Mouse (Mus musculus): Measurements from ENCODE around the gene Spint2. TPM values are rescaled to one million over a fixed set of nuclear protein-coding genes. Genes with fewer than 3 reads are reported as not detected.

Spint2 gene
- total RNA-seq, 1 experiment from 2014 or later, result 2.6 TPM

- ATAC-seq (replicated peaks; ENCODE audit: insufficient number of reproducible peaks, low FRiP score, low TSS enrichment, poor library complexity, severe bottlenecking), result no peak
Observed at GRCm38 (mm10) chr7:29288079-29288478, 6.4 kb upstream of the Spint2 start.

GRCm38 (mm10) chr7:29287481-29287880 is 5.8 kb upstream of the Spint2 start:
- no peak for ATAC-seq (replicated peaks; ENCODE audit: insufficient number of reproducible peaks, low FRiP score, low TSS enrichment, poor library complexity, severe bottlenecking)

GRCm38 (mm10) chr7:29284523-29284922 is 2.8 kb upstream of the Spint2 start:
- ATAC-seq (replicated peaks; ENCODE audit: insufficient number of reproducible peaks, low FRiP score, low TSS enrichment, poor library complexity, severe bottlenecking), result no peak

GRCm38 (mm10) chr7:29283876-29284275 is 2.2 kb upstream of the Spint2 start:
- ATAC-seq (replicated peaks; ENCODE audit: insufficient number of reproducible peaks, low FRiP score, low TSS enrichment, poor library complexity, severe bottlenecking), result no peak

- ATAC-seq (replicated peaks; ENCODE audit: insufficient number of reproducible peaks, low FRiP score, low TSS enrichment, poor library complexity, severe bottlenecking), result 0 out of 2 replicates have a peak, but pooled peaks have one; percentile 37
Observed at GRCm38 (mm10) chr7:29282074-29282554, 402 bp upstream of the Spint2 start.

DNA sequence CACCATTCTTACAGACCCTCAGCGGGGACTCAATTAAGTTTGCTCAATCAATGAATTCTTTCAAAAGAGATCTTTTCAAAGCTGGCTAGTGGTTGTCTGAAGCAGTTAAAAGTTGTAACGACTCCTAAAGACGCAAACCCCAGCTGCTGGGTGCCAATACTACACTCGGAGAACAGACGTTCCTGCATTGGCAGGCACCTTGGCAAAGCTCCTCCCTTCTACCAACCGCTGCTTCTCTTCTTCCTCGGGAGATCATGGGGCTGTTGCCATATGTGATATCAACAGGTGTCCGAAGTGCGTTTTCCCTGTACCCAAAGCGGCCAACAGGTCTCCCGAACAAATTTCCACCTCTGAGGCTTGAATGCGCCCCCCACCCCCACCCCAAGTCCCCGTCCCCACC is 911 bp downstream of the Spint2 start:
- no peak for ATAC-seq (replicated peaks; ENCODE audit: insufficient number of reproducible peaks, low FRiP score, low TSS enrichment, poor library complexity, severe bottlenecking)

- no peak for ATAC-seq (replicated peaks; ENCODE audit: insufficient number of reproducible peaks, low FRiP score, low TSS enrichment, poor library complexity, severe bottlenecking)
Observed at GRCm38 (mm10) chr7:29279924-29280323, 1.8 kb downstream of the Spint2 start.

DNA sequence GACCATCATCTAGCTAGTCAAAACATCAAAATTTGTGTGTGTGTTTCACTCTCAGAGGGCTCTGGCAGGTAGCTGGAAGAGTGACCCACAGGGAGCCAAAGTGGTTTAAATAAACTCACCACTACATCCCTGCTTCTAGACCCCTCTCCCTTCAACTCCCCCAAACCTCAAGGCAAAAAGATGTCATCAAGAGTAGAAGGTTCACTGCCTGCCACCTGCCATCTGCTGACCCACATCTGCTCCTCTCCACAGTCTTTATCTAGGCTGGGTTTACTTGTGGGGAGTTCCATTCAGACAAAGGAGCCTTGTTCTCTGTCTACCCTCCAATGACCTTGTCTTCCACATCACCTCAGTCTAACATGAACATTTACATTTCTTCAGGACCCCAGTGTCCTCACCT is 2.5 kb downstream of the Spint2 start:
- ATAC-seq (replicated peaks; ENCODE audit: insufficient number of reproducible peaks, low FRiP score, low TSS enrichment, poor library complexity, severe bottlenecking), result no peak

GRCm38 (mm10) chr7:29277510-29277909 is 4.2 kb downstream of the Spint2 start:
- no peak for ATAC-seq (replicated peaks; ENCODE audit: insufficient number of reproducible peaks, low FRiP score, low TSS enrichment, poor library complexity, severe bottlenecking)

DNA sequence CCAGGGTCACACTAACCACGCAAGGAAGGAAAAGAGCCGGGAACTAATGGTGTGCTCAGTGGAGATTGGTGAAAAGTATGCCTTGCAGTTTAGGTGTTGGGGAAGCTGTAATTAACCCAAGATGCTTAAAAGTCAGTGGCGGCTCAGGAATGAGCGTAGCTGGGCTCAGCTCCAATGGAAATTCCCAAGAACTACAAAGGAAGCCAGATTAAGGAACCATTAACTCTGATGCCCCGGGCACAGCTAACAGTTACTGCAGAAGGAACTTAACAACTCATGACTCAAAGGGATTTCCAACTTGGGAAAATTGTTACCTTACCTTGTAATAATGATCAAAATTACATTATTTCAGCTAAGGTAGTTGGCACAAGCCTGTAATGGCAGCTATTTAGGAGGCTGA is 5.0 kb downstream of the Spint2 start:
- no peak for ATAC-seq (replicated peaks; ENCODE audit: insufficient number of reproducible peaks, low FRiP score, low TSS enrichment, poor library complexity, severe bottlenecking)

- no peak for ATAC-seq (replicated peaks; ENCODE audit: insufficient number of reproducible peaks, low FRiP score, low TSS enrichment, poor library complexity, severe bottlenecking)
Observed at GRCm38 (mm10) chr7:29271687-29272465, 9.8 kb downstream of the Spint2 start.

DNA sequence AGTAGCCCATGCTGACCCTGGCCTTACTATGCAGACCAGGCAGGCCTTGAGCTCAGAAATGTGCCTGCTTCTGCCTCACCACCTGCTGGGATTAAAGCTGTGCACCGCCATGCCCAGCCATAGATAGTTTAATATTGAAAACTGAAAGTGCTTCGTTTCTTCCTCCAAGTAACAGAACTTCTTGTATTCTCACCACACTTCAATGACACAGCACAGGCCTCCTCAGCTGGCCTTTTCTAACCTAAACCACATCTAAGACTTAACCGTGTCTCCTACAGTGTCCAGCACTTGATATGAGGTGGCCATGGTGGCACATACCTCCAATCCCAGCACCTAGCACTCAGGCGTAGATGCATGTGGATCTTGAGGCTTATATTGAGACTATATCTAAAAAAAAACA is 11.3 kb downstream of the Spint2 start:
- ATAC-seq (replicated peaks; ENCODE audit: insufficient number of reproducible peaks, low FRiP score, low TSS enrichment, poor library complexity, severe bottlenecking), result no peak

DNA sequence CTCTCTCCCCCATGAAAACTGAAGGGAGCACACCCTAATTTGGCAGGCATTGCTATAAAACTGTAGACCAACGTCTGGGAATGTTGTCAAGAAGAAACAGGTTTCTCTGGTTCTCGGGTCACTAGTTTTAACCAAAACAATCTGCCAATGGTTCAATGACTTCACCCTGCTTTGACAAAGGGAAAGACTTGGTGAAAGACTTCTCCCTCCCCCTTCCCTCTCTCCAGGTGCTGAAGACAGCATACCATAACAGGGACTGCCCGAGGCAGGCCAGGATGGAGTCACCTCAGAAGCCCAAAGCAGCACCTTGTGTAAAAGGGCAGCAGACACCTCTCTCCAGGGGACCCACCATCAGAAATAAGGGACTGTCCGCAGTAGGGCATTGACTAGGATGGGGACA is 14.8 kb downstream of the Spint2 start:
- no peak for ATAC-seq (replicated peaks; ENCODE audit: insufficient number of reproducible peaks, low FRiP score, low TSS enrichment, poor library complexity, severe bottlenecking)

DNA sequence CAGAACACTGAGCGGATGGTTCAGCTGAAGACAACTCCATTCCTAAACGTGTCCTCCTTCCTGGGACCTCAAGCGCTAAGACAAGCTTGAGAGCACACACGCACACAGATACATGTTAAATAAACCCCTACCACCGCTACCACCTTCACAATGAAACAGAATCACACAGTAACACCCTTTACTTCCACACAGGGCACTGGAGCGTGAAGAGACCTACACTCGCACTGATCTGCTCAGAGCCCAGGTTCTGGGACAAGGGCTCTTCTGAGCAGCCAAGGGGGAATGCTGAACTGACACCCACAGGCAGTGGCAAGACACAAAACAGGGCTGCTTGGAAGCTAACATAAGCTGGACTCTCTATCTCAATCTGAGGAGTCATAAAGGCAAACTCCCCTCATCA is 16.1 kb downstream of the Spint2 start:
- ATAC-seq (replicated peaks; ENCODE audit: insufficient number of reproducible peaks, low FRiP score, low TSS enrichment, poor library complexity, severe bottlenecking), result no peak

- no peak for ATAC-seq (replicated peaks; ENCODE audit: insufficient number of reproducible peaks, low FRiP score, low TSS enrichment, poor library complexity, severe bottlenecking)
Observed at GRCm38 (mm10) chr7:29263831-29264230, 17.9 kb downstream of the Spint2 start.

GRCm38 (mm10) chr7:29262151-29262550 is 19.6 kb downstream of the Spint2 start:
- no peak for ATAC-seq (replicated peaks; ENCODE audit: insufficient number of reproducible peaks, low FRiP score, low TSS enrichment, poor library complexity, severe bottlenecking)

- ATAC-seq (replicated peaks; ENCODE audit: insufficient number of reproducible peaks, low FRiP score, low TSS enrichment, poor library complexity, severe bottlenecking), result no peak
Observed at GRCm38 (mm10) chr7:29259781-29260730, 21.7 kb downstream of the Spint2 start.

DNA sequence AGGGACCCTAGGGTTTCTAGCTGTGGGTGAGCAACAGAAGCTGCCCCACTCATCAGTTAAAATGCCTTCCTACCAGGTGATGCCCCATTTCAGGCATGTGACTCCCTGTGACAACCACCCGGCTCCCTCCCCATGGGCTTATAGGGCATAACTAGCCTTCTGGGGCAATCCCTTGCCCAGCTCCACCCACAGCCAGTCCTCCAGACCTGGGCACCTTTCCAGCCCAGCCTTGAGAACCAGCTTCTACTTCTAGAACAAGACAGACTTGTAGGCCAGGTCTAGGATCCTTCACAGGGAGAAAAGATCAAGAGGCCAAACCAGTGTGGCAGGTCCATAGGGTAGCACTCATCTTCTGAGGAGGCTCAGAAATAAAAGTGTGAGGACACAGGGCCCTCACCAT is 24.3 kb downstream of the Spint2 start:
- no peak for ATAC-seq (replicated peaks; ENCODE audit: insufficient number of reproducible peaks, low FRiP score, low TSS enrichment, poor library complexity, severe bottlenecking)

DNA sequence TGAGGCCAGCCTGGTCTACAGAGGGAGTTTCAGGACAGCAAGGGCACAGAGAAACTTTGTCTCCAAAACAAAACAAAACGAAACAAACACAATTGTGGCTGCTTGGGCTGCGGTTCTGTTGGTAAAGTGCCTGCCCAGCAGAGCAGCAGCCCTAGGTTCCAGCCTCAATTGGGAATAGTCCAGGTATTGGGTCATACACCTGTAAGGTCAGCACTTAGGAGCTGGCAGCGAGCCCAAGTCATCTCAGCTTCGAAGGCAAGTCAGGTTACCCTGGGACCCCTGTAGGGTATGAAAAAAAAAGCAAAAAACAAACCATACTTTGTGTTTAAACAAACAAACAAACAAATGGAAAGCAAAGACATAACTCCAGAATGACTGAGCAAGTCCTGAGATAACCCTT is 25.8 kb downstream of the Spint2 start:
- no peak for ATAC-seq (replicated peaks; ENCODE audit: insufficient number of reproducible peaks, low FRiP score, low TSS enrichment, poor library complexity, severe bottlenecking)

DNA sequence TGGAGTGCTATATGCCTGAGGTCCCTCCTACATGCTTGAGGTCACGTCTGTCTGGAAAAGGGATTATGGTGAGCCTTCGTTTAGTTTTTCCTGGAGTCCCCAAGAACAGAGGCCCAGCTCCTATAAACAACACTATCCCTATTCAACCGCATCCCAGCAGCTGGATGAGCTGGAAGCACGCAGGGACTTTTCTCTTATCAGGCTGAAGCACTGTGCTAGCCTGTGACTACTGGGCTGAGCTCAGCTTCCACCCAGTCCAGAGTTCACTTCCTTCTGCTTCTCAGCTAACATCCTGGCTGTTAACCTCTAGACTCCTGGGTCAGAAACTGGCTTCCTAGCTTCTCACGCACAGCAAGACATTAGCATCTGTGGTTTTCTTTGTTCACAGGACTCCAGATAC is 27.9 kb downstream of the Spint2 start:
- ATAC-seq (replicated peaks; ENCODE audit: insufficient number of reproducible peaks, low FRiP score, low TSS enrichment, poor library complexity, severe bottlenecking), result no peak

Measured in monocyte, adult 5-6 weeks (primary cell).